Mouse (Mus musculus) heart, embryonic 15.5 days (tissue): ENCODE results near the gene Pbp2. TPM values are rescaled to one million over a fixed set of nuclear protein-coding genes. Genes with fewer than 3 reads are reported as not detected.

Experiments
- ATAC-seq: fragments of 200-750 bp; cut with Nextera tagmentation; replicated peaks from 2 replicates; pipeline ENCODE4 v1.8.0; 2017; ENCODE audit warnings: low read depth, moderate TSS enrichment; ENCODE audit not compliant: insufficient number of reproducible peaks, insufficient read depth, low FRiP score
- H3K27ac ChIP-seq: fragments of 300-500 bp; sonication (generic); 2 replicates; pipeline ENCODE4 v1.5.1; 2015; ENCODE audit warnings: mild to moderate bottlenecking, inconsistent platforms
- H3K27me3 ChIP-seq: fragments of 300-500 bp; sonication (generic); 2 replicates; pipeline ENCODE4 v1.6.1; 2015; ENCODE audit warnings: inconsistent platforms
- H3K36me3 ChIP-seq: fragments of 300-500 bp; sonication (generic); 2 replicates; pipeline ENCODE4 v1.6.1; 2015; ENCODE audit warnings: mild to moderate bottlenecking, inconsistent platforms
- H3K4me1 ChIP-seq: fragments of 300-500 bp; sonication (generic); replicated peaks from 2 replicates; pipeline ENCODE4 v1.6.1; 2015; ENCODE audit warnings: inconsistent platforms
- H3K4me2 ChIP-seq: fragments of 300-500 bp; sonication (generic); 2 replicates; pipeline ENCODE4 v1.6.1; 2015; ENCODE audit warnings: inconsistent platforms, mild to moderate bottlenecking, moderate library complexity
- H3K4me3 ChIP-seq: fragments of 300-500 bp; sonication (generic); 2 replicates; pipeline ENCODE4 v1.5.1; 2015; ENCODE audit warnings: mild to moderate bottlenecking, inconsistent platforms
- H3K9ac ChIP-seq: fragments of 300-500 bp; sonication (generic); 2 replicates; pipeline ENCODE4 v1.6.1; 2015; ENCODE audit warnings: mild to moderate bottlenecking, inconsistent platforms
- H3K9me3 ChIP-seq: fragments of 300-500 bp; sonication (generic); replicated peaks from 2 replicates; pipeline ENCODE4 v1.6.1; 2016; ENCODE audit warnings: inconsistent platforms
- WGBS: fragments of 180-500 bp; shearing (Covaris S2); methylation state at CpG from one replicate; pipeline ENCODE4 v1.1.7; 2015; ENCODE audit warnings: mixed read lengths; 5-methylcytosine and 5-hydroxymethylcytosine counted together
- polyA plus RNA-seq: library from polyadenylated mRNA; unstranded; fragments of >200 nt; fragmentation: Nextera tagmentation; extraction: Ambion mirVana; gene quantifications from 2 replicates; pipeline ENCODE4 v1.2.1, GENCODE M21; 2015

Pbp2 gene
- polyA plus RNA-seq, 1 experiment from 2014 or later = 0.10 TPM

DNA sequence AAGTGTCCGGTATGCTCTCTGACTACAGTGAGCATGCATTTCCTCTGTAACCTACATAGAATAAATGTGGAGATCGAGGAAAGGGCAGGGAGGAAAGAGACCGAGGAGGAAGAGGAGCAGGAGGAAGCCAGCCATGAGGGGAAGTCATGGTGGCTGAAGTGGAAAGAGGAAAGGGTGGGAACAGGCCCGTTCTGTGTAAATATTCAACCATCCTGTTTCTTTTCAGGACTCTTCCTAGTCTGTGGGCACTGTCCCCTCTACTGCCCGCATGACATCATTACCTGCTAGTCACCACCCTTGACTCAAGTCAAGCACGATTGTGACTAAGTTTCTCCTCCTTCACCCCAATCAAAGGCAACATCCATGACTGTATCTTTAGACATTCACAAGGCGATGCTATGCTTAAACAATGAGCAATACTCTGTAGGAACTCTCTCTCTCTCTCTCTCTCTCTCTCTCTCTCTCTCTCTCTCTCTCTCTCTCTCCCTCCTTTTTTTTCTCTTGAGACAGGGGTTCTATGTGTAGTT is 11.1 kb downstream of the Pbp2 start:
- no peak overlapping the region for H3K4me2 ChIP-seq
- no peaks in the 10 kb centered on the region for H3K27me3 ChIP-seq
- 63% methylated on average over 7 of the region's 7 CpGs for WGBS
- no peak for ATAC-seq
- H3K36me3 ChIP-seq = no peaks in the 10 kb centered on the region
- no peak overlapping the region for H3K9ac ChIP-seq
- peaks cover 5% of the 10 kb centered on the region for H3K4me1 ChIP-seq
- H3K4me3 ChIP-seq = no peak overlapping the region
- H3K9me3 ChIP-seq = no peaks in the 10 kb centered on the region
- H3K27ac ChIP-seq = no peak overlapping the region

DNA sequence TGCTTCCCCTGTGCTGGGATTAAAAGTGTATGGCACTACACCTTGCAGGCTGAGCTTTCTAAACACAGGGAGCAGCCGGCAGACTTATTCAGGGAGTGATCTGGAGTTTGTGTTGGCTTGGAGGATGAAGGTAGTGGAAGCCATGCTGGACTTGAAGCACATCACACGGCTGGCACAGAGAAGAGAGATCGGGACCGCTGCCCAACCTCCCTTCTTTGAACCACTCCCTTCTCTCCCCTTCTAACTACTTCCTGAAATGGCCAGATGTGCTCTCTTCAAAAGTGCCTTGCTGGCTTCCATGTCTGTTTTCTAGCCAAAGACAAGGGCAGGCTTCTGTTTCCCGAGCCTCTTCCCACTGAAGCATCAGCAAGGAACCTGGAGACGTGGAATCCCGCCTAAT is 12.6 kb downstream of the Pbp2 start:
- H3K9me3 ChIP-seq = no peaks in the 10 kb centered on the region
- no peak overlapping the region for H3K27ac ChIP-seq
- no peak overlapping the region for H3K4me3 ChIP-seq
- no peak overlapping the region for H3K4me2 ChIP-seq
- H3K4me1 ChIP-seq = peaks cover 5% of the 10 kb centered on the region
- WGBS = 72% methylated on average over 7 of the region's 7 CpGs
- no peak for ATAC-seq
- no peak overlapping the region for H3K9ac ChIP-seq
- H3K27me3 ChIP-seq = no peaks in the 10 kb centered on the region
- H3K36me3 ChIP-seq = no peaks in the 10 kb centered on the region

DNA sequence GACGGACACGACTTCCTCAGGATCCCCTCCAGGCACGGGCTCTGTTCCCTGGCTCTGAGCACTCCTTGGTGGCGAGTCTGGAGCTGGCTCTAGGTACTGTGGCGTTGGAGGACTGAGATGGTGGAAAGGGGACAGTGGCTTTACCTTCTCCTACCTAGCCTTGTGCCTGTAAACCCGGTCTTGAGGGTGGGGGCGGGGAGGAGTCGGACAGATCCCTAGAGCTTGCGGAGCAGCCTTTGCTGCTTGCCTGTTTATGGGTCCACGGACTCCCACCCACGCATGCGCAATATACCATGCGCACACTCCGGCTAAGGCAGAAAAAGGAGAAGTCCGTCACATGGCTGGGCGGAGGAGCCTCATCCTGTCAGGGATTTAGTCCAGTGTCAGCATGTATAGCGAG is 13.9 kb downstream of the Pbp2 start:
- Histone ChIP-seq H3K9ac (no peak overlapping the region), H3K4me1 (peaks cover 2% of the 10 kb centered on the region; the same call in 1 of the 2 replicates), H3K9me3 (no peaks in the 10 kb centered on the region), H3K27me3 (no peaks in the 10 kb centered on the region), H3K4me2 (no peak overlapping the region), H3K4me3 (no peak overlapping the region), H3K27ac (no peak overlapping the region), H3K36me3 (no peaks in the 10 kb centered on the region)
- peak; percentile 37; the same call in 1 of the 2 replicates for ATAC-seq
- WGBS = 66% methylated on average over 17 of the region's 17 CpGs

DNA sequence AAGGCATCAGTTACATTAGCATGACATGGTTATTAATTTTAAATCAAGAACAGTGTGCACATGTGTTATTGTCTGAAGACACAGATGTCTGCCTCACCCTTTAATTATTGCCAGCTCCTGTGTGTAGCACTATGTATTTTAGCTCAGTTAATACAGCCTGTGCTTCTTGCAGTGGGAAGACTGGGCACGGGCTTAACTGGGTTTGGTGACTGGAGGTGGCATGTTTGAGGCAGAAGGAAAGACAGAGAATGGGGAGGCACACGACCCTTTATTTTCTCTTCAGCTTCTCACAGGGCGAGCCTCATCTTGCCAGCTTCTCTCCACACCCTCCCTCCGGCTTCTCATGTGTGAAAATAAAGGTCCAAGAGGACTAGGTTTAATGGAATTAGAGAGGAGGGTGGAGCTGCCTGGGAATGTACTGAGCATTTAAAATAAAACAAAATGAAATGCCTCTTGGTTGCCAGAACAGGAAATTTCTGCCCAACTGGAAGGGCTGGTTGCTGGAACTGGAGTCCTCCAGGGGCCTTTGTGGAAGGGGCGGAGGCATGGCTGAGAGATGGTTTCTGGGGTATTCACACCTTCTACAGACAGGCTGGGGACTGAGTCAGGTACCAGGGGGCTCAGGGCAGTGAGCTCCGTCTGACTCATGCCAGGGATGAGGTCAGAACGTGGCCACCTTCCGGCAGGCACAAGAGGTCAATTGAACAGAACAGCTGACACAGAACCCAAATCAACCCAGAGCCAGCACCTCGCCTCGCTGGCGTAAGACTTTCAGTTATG is 14.9 kb downstream of the Pbp2 start:
- Histone ChIP-seq H3K27ac (no peak overlapping the region), H3K4me3 (no peak overlapping the region), H3K27me3 (no peaks in the 10 kb centered on the region), H3K36me3 (no peaks in the 10 kb centered on the region), H3K9ac (no peak overlapping the region), H3K4me1 (peaks cover 2% of the 10 kb centered on the region; the same call in 1 of the 2 replicates), H3K4me2 (no peak overlapping the region), H3K9me3 (no peaks in the 10 kb centered on the region)
- no peak for ATAC-seq
- WGBS = 65% methylated on average over 11 of the region's 11 CpGs

DNA sequence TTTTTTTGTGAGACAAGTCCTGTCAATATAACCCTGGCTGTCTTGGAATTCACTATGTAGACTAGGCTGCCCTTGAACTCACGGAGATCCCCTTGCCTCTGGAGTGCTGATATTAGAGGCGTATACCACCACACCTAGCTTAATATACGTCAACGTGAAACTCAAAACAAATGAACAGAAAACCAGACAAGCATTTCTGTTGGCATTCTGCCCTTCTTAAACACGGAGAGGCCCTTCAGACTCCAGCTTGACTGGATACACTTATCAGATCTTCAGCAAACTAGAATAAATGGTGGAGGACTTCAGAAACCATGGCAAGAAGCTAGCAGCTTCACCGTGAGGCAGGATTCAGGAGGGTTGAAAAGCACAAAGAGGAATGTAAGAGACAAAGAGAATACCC is 16.1 kb downstream of the Pbp2 start:
- no peak overlapping the region for H3K4me2 ChIP-seq
- WGBS = 64% methylated on average over 6 of the region's 6 CpGs
- H3K4me3 ChIP-seq = no peak overlapping the region
- no peak for ATAC-seq
- H3K9me3 ChIP-seq = no peaks in the 10 kb centered on the region
- H3K36me3 ChIP-seq = no peaks in the 10 kb centered on the region
- H3K27me3 ChIP-seq = no peaks in the 10 kb centered on the region
- H3K9ac ChIP-seq = no peak overlapping the region
- H3K27ac ChIP-seq = no peak overlapping the region
- peaks cover 2% of the 10 kb centered on the region; the same call in 1 of the 2 replicates for H3K4me1 ChIP-seq

DNA sequence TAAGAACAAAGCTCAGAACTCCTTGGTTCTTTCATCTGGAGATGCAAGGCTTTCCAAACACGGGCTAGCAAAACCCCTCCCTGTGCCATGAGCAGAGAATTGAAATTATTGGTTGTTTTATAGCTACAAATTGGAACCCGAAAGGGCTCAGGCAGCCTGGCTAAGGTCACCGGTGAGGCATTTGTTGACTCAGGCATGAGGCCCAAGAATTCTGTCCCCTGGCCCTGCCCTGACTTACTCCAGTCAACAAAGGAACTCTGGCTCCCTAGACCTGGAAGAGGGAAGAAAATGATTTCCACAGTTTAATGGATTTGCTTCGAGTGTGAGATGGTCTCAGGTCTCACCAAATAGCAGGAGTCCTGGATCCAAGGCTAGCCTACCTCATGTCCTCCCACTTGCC is 17.8 kb downstream of the Pbp2 start:
- 65% methylated on average over 4 of the region's 4 CpGs for whole genome bisulfite sequencing
- no peak overlapping the region for H3K4me3 ChIP-seq
- no peak for ATAC-seq
- no peaks in the 10 kb centered on the region for H3K9me3 ChIP-seq
- H3K36me3 ChIP-seq = no peaks in the 10 kb centered on the region
- peaks cover 2% of the 10 kb centered on the region; the same call in 1 of the 2 replicates for H3K4me1 ChIP-seq
- H3K4me2 ChIP-seq = no peak overlapping the region
- no peak overlapping the region for H3K27ac ChIP-seq
- no peak overlapping the region for H3K9ac ChIP-seq
- no peaks in the 10 kb centered on the region for H3K27me3 ChIP-seq

DNA sequence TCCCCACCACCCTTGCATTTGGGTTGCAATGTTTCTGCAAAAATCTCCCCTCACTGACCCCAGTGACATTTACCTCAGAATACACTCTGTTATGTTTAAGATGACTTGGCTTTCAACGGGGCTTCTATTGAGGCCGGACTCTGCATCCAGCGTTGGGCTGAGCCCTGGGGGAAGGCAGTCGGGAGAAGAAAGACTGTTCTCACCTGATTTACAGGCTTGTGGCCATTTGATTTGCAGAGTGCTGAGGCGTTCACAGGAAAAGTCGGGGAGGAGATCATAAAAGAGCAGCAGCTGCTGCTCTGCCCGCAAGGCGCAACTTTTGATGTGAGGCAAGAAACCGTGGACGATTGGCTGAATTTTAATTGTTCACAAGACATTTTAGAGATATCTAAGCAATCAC is 30.3 kb downstream of the Pbp2 start:
- ATAC-seq = no peak
- Histone ChIP-seq H3K36me3 (no peaks in the 10 kb centered on the region), H3K9ac (no peak overlapping the region), H3K27me3 (no peaks in the 10 kb centered on the region), H3K4me3 (no peak overlapping the region), H3K4me2 (no peak overlapping the region), H3K9me3 (no peaks in the 10 kb centered on the region), H3K27ac (no peak overlapping the region), H3K4me1 (no peaks in the 10 kb centered on the region)
- 45% methylated on average over 10 of the region's 10 CpGs for WGBS

DNA sequence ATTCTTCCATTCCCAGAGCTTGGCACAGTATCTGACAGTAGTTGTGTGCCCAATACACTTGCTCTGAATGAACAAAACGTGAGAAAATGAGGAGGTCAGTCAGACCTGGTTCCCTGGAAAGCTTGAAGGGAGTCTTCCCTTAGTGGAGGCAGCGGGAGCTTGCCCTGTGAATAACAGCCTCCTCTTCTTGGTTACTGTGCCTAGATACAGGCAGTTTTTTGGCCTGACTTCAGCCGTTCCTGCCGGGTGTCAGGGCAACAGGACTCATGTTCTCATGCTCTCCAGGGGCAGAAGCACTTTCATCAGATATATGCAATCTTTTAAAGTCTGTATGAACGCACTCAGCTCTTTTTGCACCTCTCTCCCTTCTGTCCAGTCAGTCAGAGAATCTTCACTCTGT is 30.9 kb downstream of the Pbp2 start:
- no peaks in the 10 kb centered on the region for H3K36me3 ChIP-seq
- H3K9ac ChIP-seq = no peak overlapping the region
- H3K27ac ChIP-seq = no peak overlapping the region
- H3K4me3 ChIP-seq = no peak overlapping the region
- no peak overlapping the region for H3K4me2 ChIP-seq
- H3K4me1 ChIP-seq = 0 out of 2 replicates have a peak, but pooled peaks cover 3% of the 10 kb centered on the region
- WGBS = 53% methylated on average over 5 of the region's 5 CpGs
- no peaks in the 10 kb centered on the region for H3K27me3 ChIP-seq
- no peaks in the 10 kb centered on the region for H3K9me3 ChIP-seq
- ATAC-seq = no peak

DNA sequence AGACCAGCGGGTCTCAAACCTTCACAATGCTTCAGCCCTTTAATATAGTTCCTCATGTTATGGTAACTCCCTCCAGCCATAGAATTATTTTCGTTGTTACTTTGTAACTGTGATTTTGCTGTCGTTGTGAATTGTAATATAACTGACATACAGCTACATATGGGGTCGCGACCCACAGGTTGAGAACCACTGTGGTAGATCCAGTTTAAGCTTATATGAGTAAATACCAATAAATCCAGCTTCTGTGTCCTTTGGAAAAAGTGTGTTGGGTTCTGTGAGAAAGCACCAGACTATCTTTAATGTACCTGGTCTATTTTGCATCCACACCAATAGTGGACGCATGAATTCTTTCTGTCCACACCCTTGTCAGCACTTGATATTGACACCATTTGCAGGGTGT is 31.9 kb downstream of the Pbp2 start:
- 80% methylated on average over 6 of the region's 6 CpGs for WGBS
- no peak overlapping the region for H3K9ac ChIP-seq
- 0 out of 2 replicates have a peak, but pooled peaks cover 3% of the 10 kb centered on the region for H3K4me1 ChIP-seq
- H3K36me3 ChIP-seq = no peaks in the 10 kb centered on the region
- no peaks in the 10 kb centered on the region for H3K27me3 ChIP-seq
- no peak overlapping the region for H3K4me2 ChIP-seq
- no peaks in the 10 kb centered on the region for H3K9me3 ChIP-seq
- no peak for ATAC-seq
- H3K4me3 ChIP-seq = no peak overlapping the region
- H3K27ac ChIP-seq = no peak overlapping the region

DNA sequence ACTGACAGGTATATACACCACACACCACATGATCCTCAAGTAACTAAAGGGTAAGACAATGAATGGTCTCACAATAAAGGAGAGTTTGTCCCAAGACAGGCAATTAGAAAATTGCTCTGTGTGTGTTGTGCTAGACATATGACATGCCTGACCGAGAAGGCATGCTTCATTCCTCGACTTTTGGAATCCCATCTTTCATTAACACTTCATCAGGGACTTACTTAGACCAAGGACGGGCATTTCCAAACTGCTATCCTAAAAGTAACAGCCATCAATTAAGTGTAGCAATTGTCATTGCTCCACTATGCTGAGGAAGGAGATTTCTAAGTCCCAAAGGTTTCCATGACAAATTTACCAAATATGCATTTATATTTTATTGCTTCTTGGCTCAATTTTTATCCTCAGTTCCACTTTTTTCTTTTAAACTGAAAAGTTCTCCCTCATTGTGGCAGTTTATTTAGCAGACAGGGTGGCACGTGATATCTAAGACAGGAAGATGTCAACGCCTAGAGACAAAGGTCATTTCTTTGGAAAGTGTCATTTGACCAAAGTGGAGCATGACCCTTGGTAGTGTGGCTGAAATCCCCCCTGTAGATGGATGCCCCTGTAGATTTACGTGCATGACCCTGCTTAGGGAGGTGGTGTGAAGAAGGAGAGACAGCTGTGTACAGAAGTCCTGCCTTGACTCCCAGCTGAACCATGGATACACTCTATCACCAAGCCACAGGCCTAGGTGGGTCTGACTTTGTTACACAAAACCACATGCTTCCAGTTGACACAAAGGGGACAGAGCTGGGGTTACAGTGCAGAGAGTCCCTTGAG is 33.5 kb downstream of the Pbp2 start:
- no peak overlapping the region for H3K4me2 ChIP-seq
- H3K9ac ChIP-seq = no peak overlapping the region
- no peak overlapping the region for H3K27ac ChIP-seq
- no peaks in the 10 kb centered on the region for H3K9me3 ChIP-seq
- peaks cover 9% of the 10 kb centered on the region; the same call in 1 of the 2 replicates for H3K4me1 ChIP-seq
- no peaks in the 10 kb centered on the region for H3K27me3 ChIP-seq
- no peaks in the 10 kb centered on the region for H3K36me3 ChIP-seq
- no peak for ATAC-seq
- no peak overlapping the region for H3K4me3 ChIP-seq
- WGBS = 60% methylated on average over 6 of the region's 6 CpGs

DNA sequence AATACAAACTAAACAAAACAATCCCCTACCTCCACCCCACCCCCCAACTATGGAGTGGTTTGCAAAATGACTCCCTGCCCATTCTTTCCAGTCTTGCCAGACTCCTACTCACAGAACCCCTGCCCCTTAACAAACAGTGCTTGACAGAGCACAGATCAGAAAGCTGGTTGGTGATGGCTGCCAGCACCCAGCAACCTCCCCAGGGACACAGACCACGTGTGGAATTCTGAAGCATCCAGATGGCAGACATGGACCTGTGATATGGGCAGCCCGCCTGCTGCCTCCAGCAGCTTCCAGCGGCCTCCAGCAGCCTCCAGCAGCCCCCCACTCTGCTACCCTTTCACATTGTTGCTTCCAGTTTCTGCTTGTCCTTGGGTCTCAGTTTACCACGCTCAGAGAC is 35.0 kb downstream of the Pbp2 start:
- H3K36me3 ChIP-seq = no peaks in the 10 kb centered on the region
- no peaks in the 10 kb centered on the region for H3K9me3 ChIP-seq
- H3K27me3 ChIP-seq = no peaks in the 10 kb centered on the region
- WGBS = 43% methylated on average over 4 of the region's 4 CpGs
- no peak overlapping the region for H3K9ac ChIP-seq
- no peak overlapping the region for H3K4me2 ChIP-seq
- ATAC-seq = no peak
- H3K27ac ChIP-seq = no peak overlapping the region
- peaks cover 12% of the 10 kb centered on the region; the same call in 1 of the 2 replicates for H3K4me1 ChIP-seq
- no peak overlapping the region for H3K4me3 ChIP-seq
